Mouse (Mus musculus): Measurements from ENCODE around the gene Jph4.

Gene Jph4

GRCm38 (mm10) chr14:55063117-55063516, 53.6 kb downstream of the Jph4 start:
- DNase-seq, result no peak

- peak; percentile 57 for DNase-seq
Observed at GRCm38 (mm10) chr14:55062626-55063025, 54.1 kb downstream of the Jph4 start.

- DNase-seq, result no peak
Observed at GRCm38 (mm10) chr14:55061845-55062244, 54.9 kb downstream of the Jph4 start.

GRCm38 (mm10) chr14:55059931-55060330, 56.8 kb downstream of the Jph4 start:
- no peak for DNase-seq

- no peak for DNase-seq
Observed at GRCm38 (mm10) chr14:55059009-55059408, 57.7 kb downstream of the Jph4 start.
